In the genomic region with DNA sequence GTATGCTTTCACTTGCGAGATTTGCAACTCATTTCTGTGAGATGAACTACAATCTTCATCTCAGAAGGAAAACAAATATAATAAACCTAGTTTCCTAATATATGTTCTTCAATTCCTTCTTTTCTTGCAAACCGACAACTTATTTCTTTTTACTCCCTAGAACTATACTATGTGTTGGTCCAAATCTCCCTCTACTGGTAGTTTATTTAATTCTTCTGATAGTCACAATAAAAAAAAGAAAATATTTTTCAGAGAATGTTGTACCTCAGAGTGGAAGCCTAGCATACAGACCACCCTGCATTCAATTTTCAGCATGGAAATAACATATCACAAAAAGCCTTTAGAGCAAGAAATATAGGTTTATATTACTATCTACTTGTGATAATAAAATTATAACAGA, we compare ENCODE assay signal across 32 mouse cellular contexts. TPM values are rescaled to one million over a fixed set of nuclear protein-coding genes. Genes with fewer than 3 reads are reported as not detected.
"Had no signal": no experiment of that assay in that cellular context is flagged by ENCODE, and none has a peak within 500 bp of the region (broad histone marks: within the 10 kb centered on the region; RNA-seq: fewer than 3 reads in every experiment).

No protein-coding gene starts in this region.

- ATAC-seq: liver, postnatal 0 days; midbrain, embryonic 15.5 days had no signal

- H3K4me1 ChIP-seq: kidney, embryonic 15.5 days; limb, embryonic 12.5 days; limb, embryonic 15.5 days; lung, embryonic 15.5 days; midbrain, embryonic 15.5 days; neural tube, embryonic 13.5 days; stomach, embryonic 15.5 days had no signal

- H3K9ac ChIP-seq: kidney, embryonic 15.5 days; limb, embryonic 12.5 days; limb, embryonic 15.5 days; liver, embryonic 14.5 days; liver, postnatal 0 days; lung, embryonic 15.5 days; midbrain, embryonic 12.5 days; midbrain, embryonic 15.5 days; neural tube, embryonic 13.5 days; stomach, embryonic 15.5 days had no signal

- DNase-seq: kidney, adult 11 months; kidney, adult 8-10 months; kidney, postnatal 25 days; left cerebral cortex, postnatal 4 days; liver, postnatal 0 days; lung, postnatal 10 days; lung, postnatal 4 days; retina, postnatal 1 day; right cerebral cortex, postnatal 25 days; spleen, adult 18-20 months; thymus, adult 2 months; thymus, postnatal 14 days; thymus, postnatal 4 days had no signal

- H3K4me2 ChIP-seq: kidney, embryonic 15.5 days; limb, embryonic 12.5 days; limb, embryonic 15.5 days; liver, embryonic 11.5 days; lung, embryonic 15.5 days; midbrain, embryonic 12.5 days; midbrain, embryonic 15.5 days; neural tube, embryonic 13.5 days; stomach, embryonic 15.5 days had no signal

- H3K27ac ChIP-seq: kidney, embryonic 15.5 days; limb, embryonic 12.5 days; limb, embryonic 15.5 days; liver, embryonic 14.5 days; lung, embryonic 15.5 days; midbrain, embryonic 12.5 days; midbrain, embryonic 15.5 days; neural tube, embryonic 13.5 days; stomach, embryonic 15.5 days had no signal

- H3K36me3 ChIP-seq: kidney, embryonic 15.5 days; limb, embryonic 12.5 days; limb, embryonic 15.5 days; lung, embryonic 15.5 days; midbrain, embryonic 12.5 days; midbrain, embryonic 15.5 days; neural tube, embryonic 13.5 days; stomach, embryonic 15.5 days had no signal

- H3K4me3 ChIP-seq: kidney, embryonic 15.5 days; limb, embryonic 12.5 days; limb, embryonic 15.5 days; lung, embryonic 15.5 days; midbrain, embryonic 12.5 days; midbrain, embryonic 15.5 days; myocyte; neural tube, embryonic 13.5 days; stomach, embryonic 15.5 days had no signal

- H3K27me3 ChIP-seq: kidney, embryonic 15.5 days; limb, embryonic 12.5 days; limb, embryonic 15.5 days; lung, embryonic 15.5 days; midbrain, embryonic 12.5 days; midbrain, embryonic 15.5 days; neural tube, embryonic 13.5 days; stomach, embryonic 15.5 days had no signal

- H3K9me3 ChIP-seq: kidney, embryonic 15.5 days; limb, embryonic 12.5 days; limb, embryonic 15.5 days; lung, embryonic 15.5 days; midbrain, embryonic 12.5 days; midbrain, embryonic 15.5 days; neural tube, embryonic 13.5 days; stomach, embryonic 15.5 days had no signal

RNA-seq across cellular contexts. Expression of a gene that starts 5.4 kb away (rescaled TPM):
- total RNA-seq: layer of hippocampus, adult 8-10 months; layer of hippocampus, postnatal 14 days; left cerebral cortex, adult 18-20 months; left cerebral cortex, postnatal 10 days; left cerebral cortex, postnatal 4 days; megakaryocyte progenitor cell, adult 5-6 weeks; megakaryocyte-erythroid progenitor cell, adult 5-6 weeks; monocyte, adult 5-6 weeks; neutrophil, adult 5-6 weeks had no signal
- polyA plus RNA-seq: kidney, embryonic 15.5 days; limb, embryonic 12.5 days; limb, embryonic 15.5 days; liver, embryonic 11.5 days; liver, embryonic 14.5 days; liver, postnatal 0 days; midbrain, embryonic 12.5 days; midbrain, embryonic 15.5 days; myocyte; neural tube, embryonic 13.5 days had no signal

RNA-seq across cellular contexts. Expression of a gene that starts 40.8 kb away (rescaled TPM):
- total RNA-seq: layer of hippocampus, adult 8-10 months; layer of hippocampus, postnatal 14 days; left cerebral cortex, adult 18-20 months; left cerebral cortex, postnatal 10 days; left cerebral cortex, postnatal 4 days; megakaryocyte progenitor cell, adult 5-6 weeks; megakaryocyte-erythroid progenitor cell, adult 5-6 weeks; monocyte, adult 5-6 weeks; neutrophil, adult 5-6 weeks had no signal
- polyA plus RNA-seq: limb, embryonic 12.5 days; limb, embryonic 15.5 days; liver, embryonic 11.5 days; liver, embryonic 14.5 days; lung, embryonic 15.5 days; midbrain, embryonic 12.5 days; midbrain, embryonic 15.5 days; myocyte; neural tube, embryonic 13.5 days had no signal
